Mouse (Mus musculus) cerebellum, adult 2 months (tissue): ENCODE data around the gene Gpx2. TPM values are rescaled to one million over a fixed set of nuclear protein-coding genes. Genes with fewer than 3 reads are reported as not detected.

Experiments
- DNase-seq, 2 experiments: peaks; one replicate each; pipeline ENCODE4 v3.0.0; 2021
- H3K27ac ChIP-seq: fragments of 200-500 bp; 2 replicates; pipeline ENCODE4 v1.5.1; 2012; ENCODE audit warnings: low read length, control low read depth, inconsistent platforms; ENCODE audit not compliant: insufficient read depth
- H3K27me3 ChIP-seq: fragments of 200-500 bp; 2 replicates; pipeline ENCODE4 v1.6.1; 2012; ENCODE audit warnings: inconsistent platforms, mild to moderate bottlenecking, low read length, moderate library complexity; ENCODE audit not compliant: control insufficient read depth, insufficient read depth
- H3K4me1 ChIP-seq: fragments of 200-500 bp; 2 replicates; pipeline ENCODE4 v1.6.1; 2011; ENCODE audit warnings: low read length; ENCODE audit not compliant: control insufficient read depth, insufficient read depth
- H3K4me3 ChIP-seq: fragments of 200-500 bp; replicated peaks from 2 replicates; pipeline ENCODE3; 2011; ENCODE audit warnings: mild to moderate bottlenecking, low read depth, low read length, control low read depth; ENCODE audit not compliant: insufficient read depth
- CTCF ChIP-seq: fragments of 200-500 bp; IDR thresholded peaks from 2 replicates; pipeline ENCODE4 v1.5.1; 2011; ENCODE audit warnings: low read depth, mild to moderate bottlenecking, control low read depth, low read length, moderate library complexity, borderline replicate concordance; ENCODE audit not compliant: insufficient read depth
- POLR2A ChIP-seq: fragments of 200-500 bp; IDR thresholded peaks from 2 replicates; pipeline ENCODE4 v1.6.1; 2011; ENCODE audit warnings: low read length, control low read depth, borderline replicate concordance; ENCODE audit not compliant: insufficient read depth
- WGBS: fragments of 180-500 bp; shearing (Covaris S2); methylation state at CpG from one replicate; pipeline ENCODE4 v1.1.7; 2018; 5-methylcytosine and 5-hydroxymethylcytosine counted together
- polyA plus RNA-seq: library from polyadenylated mRNA; depleted of rRNA; stranded (reverse); fragments of >200 nt; gene quantifications from 2 replicates; pipeline ENCODE4 v1.2.3, GENCODE M21; 2012

Gpx2 gene
- polyA plus RNA-seq, 1 experiment, result 3.4 TPM

GRCm38 (mm10) chr12:76778305-76779083 is 16.9 kb downstream of the Gpx2 start:
- WGBS, result 91% methylated on average over 10 of the region's 10 CpGs
- TF ChIP-seq POLR2A (no peak), CTCF (no peak)
- H3K27ac ChIP-seq, result no peak overlapping the region
- DNase-seq, result no peak
- no peaks in the 10 kb centered on the region; the same call in 1 of the 2 replicates for H3K4me1 ChIP-seq
- no peak overlapping the region for H3K4me3 ChIP-seq
- no peaks in the 10 kb centered on the region for H3K27me3 ChIP-seq

- no peak for DNase-seq
- no peak overlapping the region for H3K4me3 ChIP-seq
- TF ChIP-seq CTCF (no peak), POLR2A (no peak)
Observed at GRCm38 (mm10) chr12:76777845-76778244, 17.5 kb downstream of the Gpx2 start.

DNA sequence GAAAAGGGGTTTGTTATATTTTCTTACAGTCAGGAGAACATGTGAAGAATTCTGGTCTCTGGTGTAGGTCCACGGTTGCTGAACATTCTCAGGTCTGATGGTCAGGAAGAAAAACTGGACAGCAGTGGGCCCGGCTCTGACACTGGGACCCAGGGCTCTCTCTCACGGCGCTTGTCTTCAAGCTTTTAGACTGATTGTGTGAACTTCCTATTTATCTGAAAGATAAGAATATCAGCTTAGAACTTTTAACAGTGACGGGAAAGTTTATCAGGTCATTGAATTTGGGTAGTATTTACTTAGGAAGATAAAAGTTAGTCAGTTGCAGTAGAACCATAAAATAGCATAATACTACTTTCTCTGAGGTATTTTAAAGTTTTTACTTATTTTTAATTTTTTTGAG is 18.5 kb downstream of the Gpx2 start:
- no peak overlapping the region for H3K27ac ChIP-seq
- no peaks in the 10 kb centered on the region; the same call in 1 of the 2 replicates for H3K4me1 ChIP-seq
- TF ChIP-seq CTCF, result no peak
- no peak for TF ChIP-seq POLR2A
- H3K27me3 ChIP-seq, result no peaks in the 10 kb centered on the region
- no peak for DNase-seq
- no peak overlapping the region for H3K4me3 ChIP-seq
- 97% methylated on average over 5 of the region's 5 CpGs for WGBS

More at GRCm38 (mm10) chr12:76777845-76778244, 17.5 kb downstream of the Gpx2 start:
- Histone ChIP-seq H3K27me3 (no peaks in the 10 kb centered on the region), H3K27ac (no peak overlapping the region), H3K4me1 (no peaks in the 10 kb centered on the region; the same call in 1 of the 2 replicates)

- Histone ChIP-seq H3K27ac (no peak overlapping the region), H3K4me1 (no peaks in the 10 kb centered on the region), H3K27me3 (no peaks in the 10 kb centered on the region), H3K4me3 (no peak overlapping the region)
- WGBS, result 70% methylated on average over 4 of the region's 4 CpGs
- TF ChIP-seq CTCF (no peak), POLR2A (no peak)
- no peak for DNase-seq
Observed at GRCm38 (mm10) chr12:76775132-76775531, 20.2 kb downstream of the Gpx2 start.

GRCm38 (mm10) chr12:76774652-76775051 is 20.7 kb downstream of the Gpx2 start:
- TF ChIP-seq CTCF (no peak), POLR2A (no peak)
- Histone ChIP-seq H3K4me1 (no peaks in the 10 kb centered on the region), H3K27ac (no peak overlapping the region), H3K27me3 (no peaks in the 10 kb centered on the region), H3K4me3 (no peak overlapping the region)
- no peak for DNase-seq
- WGBS, result 79% methylated on average over 3 of the region's 3 CpGs

GRCm38 (mm10) chr12:76771540-76771939 is 23.8 kb downstream of the Gpx2 start:
- Histone ChIP-seq H3K4me1 (no peaks in the 10 kb centered on the region), H3K4me3 (no peak overlapping the region), H3K27ac (no peak overlapping the region), H3K27me3 (no peaks in the 10 kb centered on the region)
- no peak for DNase-seq
- WGBS, result 90% methylated on average over 5 of the region's 5 CpGs
- no peak for TF ChIP-seq CTCF
- TF ChIP-seq POLR2A, result no peak

DNA sequence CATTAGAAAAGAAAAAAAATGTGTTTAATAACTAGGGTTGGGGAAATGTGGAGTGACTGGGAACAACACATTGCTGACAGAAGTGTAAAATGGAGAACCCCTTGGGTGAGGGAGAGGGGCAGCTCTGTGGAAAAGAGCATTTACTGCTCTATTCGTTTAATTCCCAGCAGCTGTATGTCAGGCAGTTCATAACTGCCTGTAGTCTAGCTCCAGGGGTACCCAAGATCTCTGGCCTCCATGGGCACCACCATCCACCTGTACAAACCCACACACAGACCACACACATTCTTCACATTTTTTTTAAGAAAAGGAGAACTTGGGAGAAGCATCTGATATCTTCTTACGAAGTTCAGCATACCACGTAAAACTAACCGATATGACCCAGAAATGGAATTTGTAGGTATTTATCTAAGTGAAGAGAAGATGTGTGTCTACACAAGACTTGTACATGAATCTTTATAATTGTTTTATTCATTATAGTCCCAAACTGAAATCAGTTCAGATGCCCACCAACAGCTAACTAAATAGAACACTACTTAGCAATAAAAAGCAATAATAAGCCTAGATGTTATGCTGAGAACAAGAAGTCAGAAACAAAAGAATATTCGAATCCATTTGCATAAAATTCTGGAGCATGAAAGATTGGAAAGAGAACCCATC is 24.4 kb downstream of the Gpx2 start:
- no peak overlapping the region for H3K4me3 ChIP-seq
- H3K4me1 ChIP-seq, result 0 out of 2 replicates have a peak, but pooled peaks cover 2% of the 10 kb centered on the region
- WGBS, result 88% methylated on average over 5 of the region's 5 CpGs
- TF ChIP-seq CTCF (no peak), POLR2A (no peak)
- no peak overlapping the region for H3K27ac ChIP-seq
- no peak for DNase-seq
- H3K27me3 ChIP-seq, result no peaks in the 10 kb centered on the region

- Histone ChIP-seq H3K4me1 (0 out of 2 replicates have a peak, but pooled peaks cover 3% of the 10 kb centered on the region), H3K27me3 (no peaks in the 10 kb centered on the region), H3K4me3 (peak overlapping the region; percentile 76), H3K27ac (peak overlapping the region; percentile 32; the same call in 1 of the 2 replicates)
- 28% methylated on average over 20 of the region's 20 CpGs for WGBS
- no peak for DNase-seq
- TF ChIP-seq POLR2A (no peak), CTCF (no peak)
Observed at GRCm38 (mm10) chr12:76765901-76766630, 29.3 kb downstream of the Gpx2 start.
